Mouse (Mus musculus) lung, embryonic 16.5 days (tissue): ENCODE measurements around the gene Kcnt2. TPM values are rescaled to one million over a fixed set of nuclear protein-coding genes. Genes with fewer than 3 reads are reported as not detected.

Experiments used
- ATAC-seq: fragments of 200-750 bp; cut with Nextera tagmentation; 2 replicates; pipeline ENCODE4 v1.8.0; 2017; ENCODE audit warnings: low read depth, mild to moderate bottlenecking, moderate library complexity
- H3K27ac ChIP-seq: fragments of 300-500 bp; sonication (generic); 2 replicates; pipeline ENCODE4 v1.5.1; 2014; ENCODE audit warnings: mild to moderate bottlenecking, control low read depth, low read length
- H3K27me3 ChIP-seq: fragments of 300-500 bp; sonication (generic); 2 replicates; pipeline ENCODE4 v1.6.1; 2014; ENCODE audit warnings: low read depth, low read length, mixed read lengths; ENCODE audit not compliant: control insufficient read depth, insufficient read depth
- H3K36me3 ChIP-seq: fragments of 300-500 bp; sonication (generic); 2 replicates; pipeline ENCODE4 v1.6.1; 2014; ENCODE audit warnings: low read length; ENCODE audit not compliant: control insufficient read depth, insufficient read depth
- H3K4me1 ChIP-seq: fragments of 300-500 bp; sonication (generic); replicated peaks from 2 replicates; pipeline ENCODE4 v1.6.1; 2014; ENCODE audit warnings: low read length, mixed read lengths; ENCODE audit not compliant: control insufficient read depth, insufficient read depth
- H3K4me2 ChIP-seq: fragments of 300-500 bp; sonication (generic); 2 replicates; pipeline ENCODE4 v1.6.1; 2014; ENCODE audit warnings: low read depth, low read length, control low read depth
- H3K4me3 ChIP-seq: fragments of 300-500 bp; sonication (generic); 2 replicates; pipeline ENCODE4 v1.5.1; 2014; ENCODE audit warnings: mild to moderate bottlenecking, low read length, control low read depth
- H3K9ac ChIP-seq: fragments of 300-500 bp; sonication (generic); 2 replicates; pipeline ENCODE4 v1.6.1; 2014; ENCODE audit warnings: low read length, control low read depth
- H3K9me3 ChIP-seq: fragments of 300-500 bp; sonication (generic); 2 replicates; pipeline ENCODE4 v1.6.1; 2016; ENCODE audit warnings: low read length; ENCODE audit not compliant: control insufficient read depth
- WGBS: fragments of 180-500 bp; shearing (Covaris S2); extraction: QIAGEN DNeasy Blood & Tissue Kit; methylation state at CpG from one replicate; pipeline ENCODE4 v1.1.7; 2014; 5-methylcytosine and 5-hydroxymethylcytosine counted together
- polyA plus RNA-seq: library from polyadenylated mRNA; unstranded; fragments of >200 nt; fragmentation: Nextera tagmentation; extraction: Ambion mirVana; gene quantifications from 2 replicates; pipeline ENCODE4 v1.2.1, GENCODE M21; 2015

Kcnt2 gene
- polyA plus RNA-seq, 1 experiment from 2014 or later = 0.45 TPM

- no peak overlapping the region for H3K27ac ChIP-seq
- 67% methylated on average over 3 of the region's 3 CpGs for WGBS
Observed at GRCm38 (mm10) chr1:140333702-140334101, 87.7 kb downstream of the Kcnt2 start.

DNA sequence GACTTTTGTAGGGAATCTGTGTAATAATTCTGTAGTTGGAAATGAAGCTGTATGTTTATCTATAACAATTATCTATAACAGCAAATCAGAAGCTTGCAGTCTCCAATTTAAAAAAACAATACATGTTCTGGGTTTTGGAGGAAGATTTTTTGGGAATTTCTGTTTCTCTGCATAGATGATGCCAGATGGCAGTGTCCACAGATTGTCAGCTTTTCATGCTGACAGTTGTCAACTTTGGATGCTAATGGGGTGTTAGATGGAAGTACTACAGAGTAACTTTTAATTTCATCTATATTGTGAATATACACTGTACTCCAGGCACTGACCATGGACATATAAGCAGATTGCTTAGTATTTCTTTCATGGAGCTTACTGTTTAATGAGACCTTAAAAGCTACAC, 92.5 kb downstream of the Kcnt2 start:
- Histone ChIP-seq H3K27me3 (no peaks in the 10 kb centered on the region), H3K4me2 (no peak overlapping the region), H3K36me3 (no peaks in the 10 kb centered on the region), H3K9ac (no peak overlapping the region), H3K4me3 (no peak overlapping the region), H3K9me3 (no peaks in the 10 kb centered on the region), H3K27ac (no peak overlapping the region), H3K4me1 (no peaks in the 10 kb centered on the region)
- ATAC-seq = no peak

More at GRCm38 (mm10) chr1:140333702-140334101, 87.7 kb downstream of the Kcnt2 start:
- ATAC-seq = no peak
- Histone ChIP-seq H3K9me3 (no peaks in the 10 kb centered on the region), H3K27me3 (no peaks in the 10 kb centered on the region), H3K9ac (no peak overlapping the region), H3K4me2 (no peak overlapping the region), H3K4me3 (no peak overlapping the region), H3K36me3 (no peaks in the 10 kb centered on the region), H3K4me1 (no peaks in the 10 kb centered on the region)

- no peak overlapping the region for H3K4me2 ChIP-seq
- H3K27me3 ChIP-seq = no peaks in the 10 kb centered on the region
- ATAC-seq = no peak
- H3K36me3 ChIP-seq = no peaks in the 10 kb centered on the region
- no peaks in the 10 kb centered on the region for H3K4me1 ChIP-seq
- 68% methylated on average over 4 of the region's 4 CpGs for WGBS
- no peak overlapping the region for H3K9ac ChIP-seq
- H3K27ac ChIP-seq = no peak overlapping the region
- no peaks in the 10 kb centered on the region for H3K9me3 ChIP-seq
- H3K4me3 ChIP-seq = no peak overlapping the region
Observed at GRCm38 (mm10) chr1:140339368-140339767, 93.4 kb downstream of the Kcnt2 start.

DNA sequence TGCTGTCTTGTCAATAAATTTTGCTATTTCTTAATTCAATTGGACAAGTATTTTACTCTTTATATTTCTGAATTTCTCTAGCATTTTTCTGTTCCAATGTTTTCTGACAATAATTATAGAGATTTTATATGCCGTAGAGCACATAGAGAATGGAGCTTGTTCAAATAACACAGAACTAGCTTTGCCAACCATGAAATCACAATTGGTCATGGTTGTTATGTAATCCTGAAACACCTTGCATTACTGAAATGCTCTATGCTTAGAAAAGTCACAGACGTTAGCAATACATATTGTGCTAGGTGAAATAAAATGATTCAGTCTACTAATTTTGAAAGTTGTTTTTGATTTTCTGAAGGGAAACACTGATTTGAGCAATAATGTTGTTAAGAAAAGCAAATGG, 118.8 kb downstream of the Kcnt2 start:
- 87% methylated on average over 2 of the region's 2 CpGs for WGBS
- no peaks in the 10 kb centered on the region for H3K4me1 ChIP-seq
- no peak for ATAC-seq
- H3K4me3 ChIP-seq = no peak overlapping the region
- no peak overlapping the region for H3K4me2 ChIP-seq
- H3K9ac ChIP-seq = no peak overlapping the region
- H3K9me3 ChIP-seq = no peaks in the 10 kb centered on the region
- no peaks in the 10 kb centered on the region for H3K36me3 ChIP-seq
- H3K27ac ChIP-seq = no peak overlapping the region
- no peaks in the 10 kb centered on the region for H3K27me3 ChIP-seq

DNA sequence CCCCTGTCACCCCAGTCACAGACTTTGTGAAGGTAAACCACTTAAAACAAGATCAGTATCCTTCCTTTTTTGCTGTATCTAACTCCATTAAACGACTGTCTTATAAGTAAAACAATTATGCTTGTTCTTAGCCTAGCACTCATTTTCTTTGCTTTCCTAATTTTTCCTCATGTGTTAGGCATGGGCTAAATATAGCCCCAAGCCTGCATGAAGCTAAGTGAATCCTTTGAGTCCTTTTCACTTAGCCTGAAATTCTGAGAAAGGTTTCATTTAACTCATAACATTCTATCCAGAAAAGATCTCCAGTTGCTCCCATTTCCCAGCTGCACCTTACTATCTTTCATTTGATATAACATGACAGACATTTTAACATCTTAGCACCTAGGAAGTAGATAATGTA, 127.6 kb downstream of the Kcnt2 start:
- no peaks in the 10 kb centered on the region for H3K36me3 ChIP-seq
- H3K4me3 ChIP-seq = no peak overlapping the region
- H3K27me3 ChIP-seq = no peaks in the 10 kb centered on the region
- ATAC-seq = no peak
- no peak overlapping the region for H3K9ac ChIP-seq
- WGBS = 61% methylated on average over 1 of the region's 1 CpGs
- no peak overlapping the region for H3K27ac ChIP-seq
- no peaks in the 10 kb centered on the region for H3K9me3 ChIP-seq
- H3K4me2 ChIP-seq = no peak overlapping the region
- H3K4me1 ChIP-seq = no peaks in the 10 kb centered on the region

DNA sequence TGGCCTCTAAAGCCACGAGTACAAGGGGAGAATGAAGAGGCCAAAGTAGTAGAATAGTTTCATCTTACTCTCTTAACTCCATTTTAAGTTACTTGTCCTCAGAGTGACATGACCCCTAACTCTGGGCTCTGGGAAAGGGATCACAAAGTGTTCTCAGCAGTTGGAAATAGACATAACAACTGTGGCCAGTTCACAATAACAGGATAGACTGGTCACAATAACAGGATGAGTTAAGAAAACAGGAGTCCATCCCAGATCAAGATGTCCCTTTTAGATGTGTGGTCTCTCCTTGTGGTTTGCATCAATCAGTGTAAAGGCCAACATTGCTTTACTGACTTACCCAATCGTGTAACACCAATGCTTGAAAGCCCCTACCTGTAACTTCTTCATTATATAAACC, 132.8 kb downstream of the Kcnt2 start:
- Histone ChIP-seq H3K4me3 (no peak overlapping the region), H3K36me3 (no peaks in the 10 kb centered on the region), H3K9ac (no peak overlapping the region), H3K9me3 (no peaks in the 10 kb centered on the region), H3K4me2 (no peak overlapping the region), H3K27ac (no peak overlapping the region), H3K27me3 (no peaks in the 10 kb centered on the region), H3K4me1 (no peaks in the 10 kb centered on the region)
- no peak for ATAC-seq
- 44% methylated on average over 2 of the region's 2 CpGs for WGBS

- no peaks in the 10 kb centered on the region for H3K27me3 ChIP-seq
- H3K4me2 ChIP-seq = no peak overlapping the region
- no peaks in the 10 kb centered on the region for H3K36me3 ChIP-seq
- no peak overlapping the region for H3K9ac ChIP-seq
- no peaks in the 10 kb centered on the region for H3K4me1 ChIP-seq
- H3K9me3 ChIP-seq = no peaks in the 10 kb centered on the region
- no peak overlapping the region for H3K27ac ChIP-seq
- ATAC-seq = no peak
- WGBS = 63% methylated on average over 2 of the region's 2 CpGs
- H3K4me3 ChIP-seq = no peak overlapping the region
Observed at GRCm38 (mm10) chr1:140379526-140379925, 133.6 kb downstream of the Kcnt2 start.

DNA sequence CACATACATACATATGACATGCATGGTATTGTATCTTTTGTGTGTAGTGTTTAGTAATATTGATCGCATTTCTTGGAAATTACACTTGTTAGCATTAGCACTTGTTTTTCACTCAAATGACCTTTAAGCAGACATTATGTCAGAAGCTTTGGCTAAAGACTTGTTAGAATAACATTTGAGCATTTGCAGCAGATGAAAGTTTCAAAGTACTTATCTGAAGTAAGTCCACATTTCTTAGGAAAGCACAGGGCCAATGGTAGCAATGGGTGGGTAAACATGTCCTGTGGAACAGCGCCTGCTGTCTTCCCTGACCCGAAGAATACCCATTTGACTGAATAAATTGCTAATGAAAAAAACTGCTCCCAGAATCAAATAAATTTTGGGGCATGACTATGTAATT, 135.1 kb downstream of the Kcnt2 start:
- H3K36me3 ChIP-seq = no peaks in the 10 kb centered on the region
- no peaks in the 10 kb centered on the region for H3K4me1 ChIP-seq
- H3K9me3 ChIP-seq = no peaks in the 10 kb centered on the region
- no peaks in the 10 kb centered on the region for H3K27me3 ChIP-seq
- WGBS = 74% methylated on average over 3 of the region's 3 CpGs
- no peak overlapping the region for H3K4me3 ChIP-seq
- H3K9ac ChIP-seq = no peak overlapping the region
- no peak overlapping the region for H3K4me2 ChIP-seq
- no peak for ATAC-seq
- no peak overlapping the region for H3K27ac ChIP-seq

DNA sequence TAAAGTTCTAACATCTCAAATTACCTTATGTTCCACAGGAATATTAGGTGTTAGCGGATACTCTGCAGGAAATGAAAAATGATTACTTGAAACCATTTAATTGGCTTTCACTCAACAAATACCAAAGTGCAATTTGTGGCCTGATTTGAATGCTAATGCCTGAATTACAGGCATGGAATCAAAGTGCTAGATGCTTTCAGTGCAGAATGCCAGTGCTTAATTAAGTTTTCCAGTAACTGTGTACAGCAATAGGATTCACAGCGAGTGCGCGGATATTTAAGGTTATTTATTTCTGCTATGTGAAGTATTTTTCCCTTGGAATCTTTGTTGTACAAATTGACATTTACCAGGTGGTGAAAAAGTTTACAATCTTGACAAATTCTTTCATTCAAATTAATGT, 144.3 kb downstream of the Kcnt2 start:
- no peaks in the 10 kb centered on the region for H3K27me3 ChIP-seq
- no peak for ATAC-seq
- no peaks in the 10 kb centered on the region for H3K9me3 ChIP-seq
- no peaks in the 10 kb centered on the region for H3K4me1 ChIP-seq
- no peak overlapping the region for H3K4me2 ChIP-seq
- no peak overlapping the region for H3K27ac ChIP-seq
- H3K9ac ChIP-seq = no peak overlapping the region
- H3K36me3 ChIP-seq = no peaks in the 10 kb centered on the region
- 92% methylated on average over 4 of the region's 4 CpGs for WGBS
- H3K4me3 ChIP-seq = no peak overlapping the region

DNA sequence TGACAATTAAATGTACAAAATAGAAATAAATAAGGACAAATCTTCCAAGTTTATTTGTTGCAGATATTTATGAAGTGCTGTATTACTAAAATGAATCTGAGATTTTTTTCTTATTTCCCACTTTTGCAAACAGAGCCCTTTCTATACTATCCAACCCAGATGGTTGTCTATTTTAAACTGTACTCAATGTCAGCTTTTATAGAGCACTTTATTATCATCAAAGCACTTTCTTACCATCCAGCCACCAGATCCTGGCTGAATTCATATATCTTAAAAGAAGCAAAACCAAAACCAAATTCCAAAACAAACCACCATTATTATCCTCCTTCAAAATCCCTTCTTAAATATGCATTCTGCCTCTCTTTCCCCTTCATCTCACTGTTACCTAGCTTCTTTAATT, 151.8 kb downstream of the Kcnt2 start:
- Histone ChIP-seq H3K36me3 (no peaks in the 10 kb centered on the region), H3K27me3 (no peaks in the 10 kb centered on the region), H3K4me3 (no peak overlapping the region), H3K4me1 (no peaks in the 10 kb centered on the region), H3K9me3 (no peaks in the 10 kb centered on the region), H3K27ac (no peak overlapping the region), H3K9ac (no peak overlapping the region), H3K4me2 (no peak overlapping the region)
- ATAC-seq = no peak
